Mouse (Mus musculus): ENCODE measurements around the gene Ankrd65. TPM values are rescaled to one million over a fixed set of nuclear protein-coding genes. Genes with fewer than 3 reads are reported as not detected.

Ankrd65 gene
- polyA plus RNA-seq, 1 experiment, result 2.8 TPM

GRCm38 (mm10) chr4:155831831-155832230 lies 41.6 kb downstream of the Ankrd65 start:
- Histone ChIP-seq H3K27ac (ENCODE audit: insufficient read depth, low read depth, low read length) (peak overlapping the region; percentile 91), H3K36me3 (ENCODE audit: control insufficient read depth, insufficient read depth, low read length) (no peaks in the 10 kb centered on the region), H3K27me3 (replicated peaks; ENCODE audit: control insufficient read depth, insufficient read depth, low read length) (no peaks in the 10 kb centered on the region), H3K4me1 (ENCODE audit: control insufficient read depth, insufficient read depth, low read length) (peaks cover 13% of the 10 kb centered on the region; the same call in 1 of the 2 replicates), H3K4me3 (ENCODE audit: insufficient read depth, low read depth, low read length) (peak overlapping the region; percentile 97)
- under 1% methylated on average over 25 of the region's 25 CpGs for WGBS
- TF ChIP-seq POLR2A (IDR thresholded peaks at IDR 0.05; ENCODE audit: low read depth, low read length) (no peak), CTCF (conservative IDR thresholded peaks at IDR 0.05; ENCODE audit: insufficient read depth, insufficient read length, low read depth, low read length) (no peak)
- peak; percentile 55 for DNase-seq

- Histone ChIP-seq H3K36me3 (ENCODE audit: control insufficient read depth, insufficient read depth, low read length) (no peaks in the 10 kb centered on the region), H3K4me1 (ENCODE audit: control insufficient read depth, insufficient read depth, low read length) (peaks cover 13% of the 10 kb centered on the region; the same call in 1 of the 2 replicates), H3K4me3 (ENCODE audit: insufficient read depth, low read depth, low read length) (peak overlapping the region; percentile 97), H3K27ac (ENCODE audit: insufficient read depth, low read depth, low read length) (no peak overlapping the region), H3K27me3 (replicated peaks; ENCODE audit: control insufficient read depth, insufficient read depth, low read length) (no peaks in the 10 kb centered on the region)
- no peak for DNase-seq
- TF ChIP-seq POLR2A (IDR thresholded peaks at IDR 0.05; ENCODE audit: low read depth, low read length) (no peak), CTCF (conservative IDR thresholded peaks at IDR 0.05; ENCODE audit: insufficient read depth, insufficient read length, low read depth, low read length) (no peak)
- 35% methylated on average over 10 of the region's 10 CpGs for WGBS
Measured at GRCm38 (mm10) chr4:155832321-155832720, 42.1 kb downstream of the Ankrd65 start.

GRCm38 (mm10) chr4:155833234-155833633 lies 43.0 kb downstream of the Ankrd65 start:
- TF ChIP-seq CTCF (conservative IDR thresholded peaks at IDR 0.05; ENCODE audit: insufficient read depth, insufficient read length, low read depth, low read length) (no peak), POLR2A (IDR thresholded peaks at IDR 0.05; ENCODE audit: low read depth, low read length) (no peak)
- WGBS, result 79% methylated on average over 4 of the region's 4 CpGs
- no peaks in the 10 kb centered on the region for H3K36me3 ChIP-seq (ENCODE audit: control insufficient read depth, insufficient read depth, low read length)

GRCm38 (mm10) chr4:155833836-155834235 lies 43.6 kb downstream of the Ankrd65 start:
- H3K27ac ChIP-seq (ENCODE audit: insufficient read depth, low read depth, low read length), result peak overlapping the region; percentile 57
- peak; percentile 94 for DNase-seq
- H3K36me3 ChIP-seq (ENCODE audit: control insufficient read depth, insufficient read depth, low read length), result no peaks in the 10 kb centered on the region
- TF ChIP-seq CTCF (conservative IDR thresholded peaks at IDR 0.05; ENCODE audit: insufficient read depth, insufficient read length, low read depth, low read length) (peak; percentile 75), POLR2A (IDR thresholded peaks at IDR 0.05; ENCODE audit: low read depth, low read length) (no peak)
- no peaks in the 10 kb centered on the region for H3K27me3 ChIP-seq (replicated peaks; ENCODE audit: control insufficient read depth, insufficient read depth, low read length)
- peaks cover 13% of the 10 kb centered on the region; the same call in 1 of the 2 replicates for H3K4me1 ChIP-seq (ENCODE audit: control insufficient read depth, insufficient read depth, low read length)
- H3K4me3 ChIP-seq (ENCODE audit: insufficient read depth, low read depth, low read length), result no peak overlapping the region
- 20% methylated on average over 2 of the region's 2 CpGs for WGBS

More at GRCm38 (mm10) chr4:155833234-155833633, 43.0 kb downstream of the Ankrd65 start:
- H3K4me1 ChIP-seq (ENCODE audit: control insufficient read depth, insufficient read depth, low read length), result peaks cover 13% of the 10 kb centered on the region; the same call in 1 of the 2 replicates
- no peaks in the 10 kb centered on the region for H3K27me3 ChIP-seq (replicated peaks; ENCODE audit: control insufficient read depth, insufficient read depth, low read length)
- no peak overlapping the region for H3K4me3 ChIP-seq (ENCODE audit: insufficient read depth, low read depth, low read length)
- no peak overlapping the region for H3K27ac ChIP-seq (ENCODE audit: insufficient read depth, low read depth, low read length)
- DNase-seq, result no peak

GRCm38 (mm10) chr4:155837404-155838010 lies 47.3 kb downstream of the Ankrd65 start:
- Histone ChIP-seq H3K4me3 (ENCODE audit: insufficient read depth, low read depth, low read length) (no peak overlapping the region), H3K4me1 (ENCODE audit: control insufficient read depth, insufficient read depth, low read length) (peaks cover 19% of the 10 kb centered on the region), H3K27ac (ENCODE audit: insufficient read depth, low read depth, low read length) (peak overlapping the region; percentile 77), H3K27me3 (replicated peaks; ENCODE audit: control insufficient read depth, insufficient read depth, low read length) (no peaks in the 10 kb centered on the region), H3K36me3 (ENCODE audit: control insufficient read depth, insufficient read depth, low read length) (no peaks in the 10 kb centered on the region)
- TF ChIP-seq CTCF (conservative IDR thresholded peaks at IDR 0.05; ENCODE audit: insufficient read depth, insufficient read length, low read depth, low read length) (no peak), POLR2A (IDR thresholded peaks at IDR 0.05; ENCODE audit: low read depth, low read length) (no peak)
- WGBS, result 58% methylated on average over 11 of the region's 11 CpGs
- peak; percentile 74 for DNase-seq

- no peaks in the 10 kb centered on the region for H3K27me3 ChIP-seq (replicated peaks; ENCODE audit: control insufficient read depth, insufficient read depth, low read length)
- no peaks in the 10 kb centered on the region for H3K36me3 ChIP-seq (ENCODE audit: control insufficient read depth, insufficient read depth, low read length)
- 65% methylated on average over 8 of the region's 8 CpGs for WGBS
- no peak for TF ChIP-seq POLR2A (IDR thresholded peaks at IDR 0.05; ENCODE audit: low read depth, low read length)
- no peak for TF ChIP-seq CTCF (conservative IDR thresholded peaks at IDR 0.05; ENCODE audit: insufficient read depth, insufficient read length, low read depth, low read length)
- DNase-seq, result no peak
- no peak overlapping the region for H3K4me3 ChIP-seq (ENCODE audit: insufficient read depth, low read depth, low read length)
- H3K27ac ChIP-seq (ENCODE audit: insufficient read depth, low read depth, low read length), result peak overlapping the region; percentile 77
- peaks cover 19% of the 10 kb centered on the region for H3K4me1 ChIP-seq (ENCODE audit: control insufficient read depth, insufficient read depth, low read length)
Measured at GRCm38 (mm10) chr4:155838187-155839153, 48.2 kb downstream of the Ankrd65 start.

- Histone ChIP-seq H3K4me1 (ENCODE audit: control insufficient read depth, insufficient read depth, low read length) (peaks cover 19% of the 10 kb centered on the region), H3K4me3 (ENCODE audit: insufficient read depth, low read depth, low read length) (peak within 1 kb of the TSS; percentile 73), H3K36me3 (ENCODE audit: control insufficient read depth, insufficient read depth, low read length) (no peaks in the 10 kb centered on the region), H3K27ac (ENCODE audit: insufficient read depth, low read depth, low read length) (peak within 1 kb of the TSS; percentile 91), H3K27me3 (replicated peaks; ENCODE audit: control insufficient read depth, insufficient read depth, low read length) (no peaks in the 10 kb centered on the region)
- 29% methylated on average over 16 of the region's 16 CpGs for WGBS
- TF ChIP-seq POLR2A (IDR thresholded peaks at IDR 0.05; ENCODE audit: low read depth, low read length) (peak; percentile 14), CTCF (conservative IDR thresholded peaks at IDR 0.05; ENCODE audit: insufficient read depth, insufficient read length, low read depth, low read length) (no peak)
- peak; percentile 91 for DNase-seq
Measured at GRCm38 (mm10) chr4:155839483-155839910, 49.3 kb downstream of the Ankrd65 start, which contains the start of gene Mxra8. Mxra8 (plus strand) TSS chr4:155839680.

Measured in kidney, adult 2 months (tissue).